In genomic region chr3:135475025-135475424, GRCm38 (mm10) we compare ENCODE assay signal across 16 mouse cellular contexts.
"Had no signal": no experiment of that assay in that cellular context is flagged by ENCODE, and none has a peak within 500 bp of the region (broad histone marks: within the 10 kb centered on the region; RNA-seq: fewer than 3 reads in every experiment).

No protein-coding gene starts in this region.

- H3K27me3 ChIP-seq: limb, embryonic 12.5 days; midbrain, embryonic 12.5 days; neural tube, embryonic 13.5 days; stomach, embryonic 15.5 days had no signal

- H3K9me3 ChIP-seq: limb, embryonic 12.5 days; midbrain, embryonic 12.5 days; neural tube, embryonic 13.5 days; stomach, embryonic 15.5 days had no signal

- H3K27ac ChIP-seq: limb, embryonic 12.5 days; liver, embryonic 14.5 days; midbrain, embryonic 12.5 days; neural tube, embryonic 13.5 days; stomach, embryonic 15.5 days had no signal

- DNase-seq: layer of hippocampus, adult 9-11 months; layer of hippocampus, postnatal 36 days; liver; lung, adult 18-20 months; retina, postnatal 1 day; right cerebral cortex, postnatal 4 days; spleen, adult 18-20 months; thymus, postnatal 4 days had no signal

- H3K36me3 ChIP-seq: limb, embryonic 12.5 days; midbrain, embryonic 12.5 days; neural tube, embryonic 13.5 days; stomach, embryonic 15.5 days had no signal

- H3K4me1 ChIP-seq: limb, embryonic 12.5 days; midbrain, embryonic 12.5 days; neural tube, embryonic 13.5 days; stomach, embryonic 15.5 days had no signal

- H3K4me3 ChIP-seq: limb, embryonic 12.5 days; midbrain, embryonic 12.5 days; neural tube, embryonic 13.5 days; stomach, embryonic 15.5 days had no signal

- ATAC-seq: hindbrain, embryonic 16.5 days; inflammation-experienced regulatory T-cells, adult 6 months; midbrain, embryonic 16.5 days had no signal

- H3K9ac ChIP-seq: limb, embryonic 12.5 days; liver, embryonic 14.5 days; midbrain, embryonic 12.5 days; neural tube, embryonic 13.5 days; stomach, embryonic 15.5 days had no signal

- H3K4me2 ChIP-seq: limb, embryonic 12.5 days; midbrain, embryonic 12.5 days; neural tube, embryonic 13.5 days; stomach, embryonic 15.5 days had no signal
